Mouse (Mus musculus) induced T-regulatory cell, adult 2 months (primary cell): ENCODE measurements at regions not wholly inside any gene's neighbourhood (a gene's known extent, or its start where the extent isn't known, plus 50 kb on each side); places are given as distances from the start of the nearest gene placed in this dataset.

Experiments used
- DNase-seq: peaks from one replicate; pipeline ENCODE4 v3.0.0-alpha.2; 2012; ENCODE audit warnings: low read depth

DNA sequence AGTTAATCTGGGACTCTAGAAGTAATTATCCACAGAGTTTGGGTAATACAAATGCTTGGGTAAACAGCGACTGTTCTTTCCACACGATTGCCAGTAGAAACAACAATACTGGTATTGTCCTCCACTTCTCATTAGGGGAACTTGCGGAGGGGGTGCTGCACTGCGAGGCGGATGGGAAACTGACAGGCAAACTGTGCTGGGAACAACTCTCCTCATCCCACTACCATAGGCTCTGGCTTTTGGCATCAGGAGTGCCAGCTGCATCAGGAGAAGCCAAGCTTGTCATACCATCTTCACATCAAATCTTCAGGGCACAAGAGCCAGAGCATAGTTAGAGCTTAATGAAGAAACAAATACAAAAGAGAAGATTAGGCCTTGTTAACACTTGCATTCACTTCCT, 349.2 kb upstream of the Tmem161b start:
- no peak for DNase-seq

DNA sequence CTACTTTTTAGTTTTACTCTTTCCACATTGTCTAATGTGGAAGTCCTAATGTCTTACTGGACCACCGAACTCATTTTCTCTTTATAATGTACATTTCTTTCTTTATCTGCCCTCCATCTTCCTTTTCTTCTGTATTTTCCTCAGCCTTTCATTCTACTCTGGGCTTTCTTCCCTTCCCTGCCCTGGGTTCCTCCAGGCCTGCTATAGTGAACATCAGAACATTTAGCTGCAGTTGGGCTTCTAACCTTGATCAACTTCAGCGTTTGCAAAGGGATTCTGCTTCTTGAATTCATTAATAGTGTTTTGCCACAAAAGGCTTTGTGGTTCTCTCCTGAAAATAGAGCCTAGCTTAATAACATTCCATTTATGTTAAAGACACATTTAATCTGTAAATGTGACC, 342.5 kb upstream of the Tmem161b start:
- no peak for DNase-seq

GRCm38 (mm10) chr13:83880305-83880704, 341.8 kb upstream of the Tmem161b start:
- no peak for DNase-seq

GRCm38 (mm10) chr13:83880772-83881171, 341.3 kb upstream of the Tmem161b start:
- no peak for DNase-seq

DNA sequence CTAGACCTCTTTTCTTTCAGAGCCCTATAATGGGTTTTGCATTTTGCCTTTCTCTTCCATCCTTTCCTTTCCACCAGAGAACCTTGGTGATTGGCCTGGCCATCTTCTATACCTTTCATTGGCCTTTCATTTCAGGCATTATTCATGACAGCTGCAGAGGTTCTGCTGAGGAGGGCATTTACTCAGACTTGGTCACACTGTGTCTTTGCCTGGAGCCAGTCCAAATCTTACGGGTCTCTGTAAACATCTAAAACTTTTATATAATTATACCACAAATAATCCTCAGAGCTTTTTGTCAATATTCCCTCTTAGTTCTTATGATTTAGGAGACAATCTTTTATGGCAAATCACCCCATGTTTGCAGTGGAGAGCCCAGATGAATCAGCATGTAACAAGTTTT, 339.3 kb upstream of the Tmem161b start:
- DNase-seq: no peak

- no peak for DNase-seq
Observed at GRCm38 (mm10) chr13:83883821-83884220, 338.3 kb upstream of the Tmem161b start.

DNA sequence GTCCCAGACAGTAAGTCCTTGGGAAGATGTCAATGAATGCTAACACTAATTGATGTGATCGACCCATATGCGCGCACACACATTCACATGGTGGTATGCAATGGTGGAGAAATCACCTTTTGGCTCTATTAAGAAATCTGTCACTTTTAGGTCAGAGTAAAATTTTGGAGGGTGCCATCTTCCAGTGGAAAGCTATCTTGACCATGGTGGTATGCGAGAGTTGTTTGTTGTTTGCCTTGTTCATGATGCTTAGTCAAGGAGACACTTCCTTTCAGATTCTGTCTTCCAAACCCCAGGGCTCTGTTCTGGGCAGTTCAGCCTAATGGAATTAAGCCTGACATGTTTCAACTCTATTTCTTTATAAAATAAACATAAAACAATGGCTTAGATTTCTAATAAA, 337.9 kb upstream of the Tmem161b start:
- no peak for DNase-seq

- DNase-seq: no peak
Observed at GRCm38 (mm10) chr13:83884766-83885543, 337.1 kb upstream of the Tmem161b start.

- no peak for DNase-seq
Observed at GRCm38 (mm10) chr13:83885729-83886128, 336.4 kb upstream of the Tmem161b start.

DNA sequence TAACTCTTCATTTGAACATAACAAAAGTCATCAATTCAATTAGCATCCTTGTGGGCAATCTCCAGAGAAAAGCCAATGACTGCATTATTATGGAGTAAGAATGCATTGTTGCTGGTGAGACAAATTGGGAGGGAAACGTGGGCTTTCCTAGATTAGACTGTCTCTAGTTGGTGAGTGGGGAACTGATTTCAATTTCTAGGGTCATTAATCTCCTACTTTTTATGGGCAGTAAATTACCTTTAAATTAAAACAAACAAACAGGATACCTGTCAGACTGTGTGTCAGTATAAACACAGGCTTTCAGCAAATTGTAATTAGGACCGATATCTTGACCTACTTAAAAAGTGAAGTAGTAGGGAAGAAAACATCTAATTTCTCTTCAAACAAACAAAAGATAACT, 307.4 kb upstream of the Tmem161b start:
- no peak for DNase-seq

- DNase-seq: no peak
Observed at GRCm38 (mm10) chr13:83932761-83933160, 289.3 kb upstream of the Tmem161b start.

GRCm38 (mm10) chr13:83946495-83946894, 275.6 kb upstream of the Tmem161b start:
- DNase-seq: no peak

- DNase-seq: no peak
Observed at GRCm38 (mm10) chr13:83951163-83951562, 270.9 kb upstream of the Tmem161b start.

DNA sequence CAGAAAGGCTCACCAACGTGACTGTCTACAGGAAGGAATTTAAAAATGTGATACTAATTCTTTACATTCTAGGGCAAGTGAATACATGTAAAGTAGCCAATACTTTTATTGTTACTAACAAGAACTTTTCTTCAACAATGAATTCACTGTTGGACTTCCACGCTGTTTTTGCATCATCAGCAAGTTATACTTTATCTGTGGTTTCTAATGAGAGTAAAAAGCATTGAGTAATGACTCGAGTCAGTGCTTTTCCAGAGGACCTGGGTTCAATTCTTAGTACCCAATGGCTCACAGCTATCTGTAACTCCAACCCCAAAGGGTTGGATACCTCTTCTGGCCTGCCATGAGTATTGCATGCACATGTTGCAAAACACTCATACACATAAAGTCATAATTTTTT, 270.3 kb upstream of the Tmem161b start:
- no peak for DNase-seq

GRCm38 (mm10) chr13:83952353-83952752, 269.7 kb upstream of the Tmem161b start:
- no peak for DNase-seq

GRCm38 (mm10) chr13:83952862-83953261, 269.2 kb upstream of the Tmem161b start:
- DNase-seq: no peak

DNA sequence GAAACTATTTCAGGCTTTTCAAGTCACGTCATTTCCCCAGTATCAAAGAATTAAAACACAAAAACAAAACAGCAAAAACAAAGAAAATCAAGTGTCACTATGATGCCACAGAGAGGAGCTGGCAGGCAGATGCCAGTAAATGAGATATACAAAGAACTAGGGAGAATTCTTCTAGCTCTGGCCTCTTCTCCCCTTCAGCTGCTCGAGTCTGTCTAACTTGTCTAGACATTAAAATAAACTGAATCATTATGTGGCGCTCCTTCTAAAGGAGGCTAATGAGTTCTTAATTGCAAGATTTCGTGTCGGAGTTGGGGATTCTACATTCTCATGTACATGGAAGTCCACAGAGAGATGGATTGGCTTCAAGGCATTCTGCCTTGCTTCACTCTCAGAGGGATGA, 266.4 kb upstream of the Tmem161b start:
- no peak for DNase-seq

GRCm38 (mm10) chr13:83978541-83978940, 243.6 kb upstream of the Tmem161b start:
- no peak for DNase-seq

DNA sequence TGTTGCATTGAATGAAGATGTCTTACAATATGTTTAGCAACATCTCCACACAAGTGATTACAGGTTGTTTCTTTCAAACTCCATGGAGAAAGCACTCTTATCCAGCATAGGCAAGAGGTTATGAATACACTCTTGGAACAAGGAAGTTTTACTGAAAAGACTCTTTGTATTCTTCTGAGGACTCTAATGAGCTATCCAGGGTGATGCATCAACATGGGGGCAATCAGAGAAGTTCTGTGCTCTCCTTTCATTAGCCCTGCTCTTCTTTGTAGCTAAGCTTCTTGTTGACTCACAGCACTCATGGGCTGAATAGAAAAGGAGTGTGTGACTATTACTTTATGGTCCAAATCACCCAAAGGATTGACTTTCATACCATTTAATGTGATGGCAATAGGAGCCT, 242.6 kb upstream of the Tmem161b start:
- DNase-seq: no peak

GRCm38 (mm10) chr13:83984651-83985331, 237.3 kb upstream of the Tmem161b start:
- no peak for DNase-seq

- no peak for DNase-seq
Observed at GRCm38 (mm10) chr13:83987746-83988423, 234.2 kb upstream of the Tmem161b start.

DNA sequence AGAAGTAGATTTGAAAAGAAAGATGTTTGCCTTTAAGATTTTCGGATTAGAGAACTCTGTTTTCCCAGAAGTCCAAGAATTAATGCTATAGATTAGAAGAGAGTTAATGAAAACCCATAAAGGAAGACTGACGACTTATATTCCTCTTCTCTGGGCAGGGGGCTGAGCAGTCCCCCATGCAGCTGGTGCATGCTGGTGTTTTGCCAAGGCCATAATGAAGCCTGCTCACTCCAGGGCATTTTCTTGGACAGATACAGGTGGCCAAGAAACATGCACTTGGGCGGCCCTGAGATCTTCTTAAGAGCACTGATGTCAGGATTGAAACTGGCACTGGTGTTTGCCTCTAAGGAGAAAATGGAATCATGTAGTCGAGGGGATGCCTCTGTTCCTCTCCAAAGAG, 233.6 kb upstream of the Tmem161b start:
- no peak for DNase-seq
